Mouse (Mus musculus): ENCODE measurements around the gene S1pr2.

- TF ChIP-seq TAL1 (IDR thresholded peaks at IDR 0.05; ENCODE audit: low read length) (no peak), GATA1 (IDR thresholded peaks at IDR 0.05; ENCODE audit: low read length) (no peak)
Observed at GRCm38 (mm10) chr9:20973001-20973681, 3.4 kb downstream of the S1pr2 start.

All from erythroblast, embryonic 14.5 days (primary cell).